ENCODE assay signal across 8 mouse cellular contexts in genomic region chr2:57122986-57123980, GRCm38 (mm10). TPM values are rescaled to one million over a fixed set of nuclear protein-coding genes. Genes with fewer than 3 reads are reported as not detected.
DNase-seq lines count a peak whose midpoint lies in the region; ATAC-seq and TF ChIP-seq lines count a peak whose summit lies in the region.

No protein-coding gene starts in this region.

- peak; percentile 53 to 57; a peak in 2 of 4 replicates for TF ChIP-seq POLR2A in MEL (IDR thresholded peaks at IDR 0.05; ENCODE audit: control insufficient read depth in 1 of 2, insufficient read depth in 1 of 2, low read depth in 1 of 2, low read length in 2 of 2, poor library complexity in 1 of 2)

- DNase-seq in MEL (ENCODE audit: low read depth, low spot score): peak; percentile 75
- peak; percentile 48 for DNase-seq in heart, postnatal 25 days (ENCODE audit: low spot score)
- peak; percentile 80 for DNase-seq in limb, embryonic 10.5 days (ENCODE audit: low spot score)
- peak; percentile 73 for DNase-seq in mesoderm, embryonic 11.5 days (ENCODE audit: low read depth, low spot score)
- no peak for DNase-seq in layer of hippocampus, postnatal 14 days (ENCODE audit: low spot score in 2 of 2)

- peaks cover 13% of the 10 kb centered on the region for H3K79me2 ChIP-seq in MEL (ENCODE audit: control insufficient read depth, insufficient read depth, low read length, poor library complexity)

- 1% methylated on average over 57 of the region's 67 CpGs for WGBS in forebrain, embryonic 12.5 days
- WGBS in limb, embryonic 10.5 days: under 1% methylated on average over 54 of the region's 67 CpGs
- WGBS in stomach, embryonic 15.5 days: under 1% methylated on average over 60 of the region's 67 CpGs

- peaks cover 0 to 17% of the 10 kb centered on the region in 2 experiments; a peak in 2 of 4 replicates for H3K36me3 ChIP-seq in MEL (ENCODE audit: control insufficient read depth in 1 of 2, insufficient read depth in 2 of 2, low read length in 2 of 2)
- no peaks in the 10 kb centered on the region for H3K36me3 ChIP-seq in forebrain, embryonic 12.5 days (replicated peaks)
- peaks cover 6% of the 10 kb centered on the region for H3K36me3 ChIP-seq in limb, embryonic 10.5 days
- H3K36me3 ChIP-seq in stomach, embryonic 15.5 days: no peaks in the 10 kb centered on the region

- H3K27me3 ChIP-seq in MEL (ENCODE audit: control insufficient read depth in 1 of 2, insufficient read depth in 2 of 2, low read length in 2 of 2): no peaks in the 10 kb centered on the region
- 0 out of 2 replicates have a peak, but pooled peaks cover 5% of the 10 kb centered on the region for H3K27me3 ChIP-seq in forebrain, embryonic 12.5 days
- H3K27me3 ChIP-seq in limb, embryonic 10.5 days (ENCODE audit: low read depth, poor library complexity, severe bottlenecking): no peaks in the 10 kb centered on the region
- H3K27me3 ChIP-seq in stomach, embryonic 15.5 days (replicated peaks): no peaks in the 10 kb centered on the region

- no peak for TF ChIP-seq EP300 in MEL (IDR thresholded peaks at IDR 0.05; ENCODE audit: low read depth in 1 of 2, low read length in 2 of 2)

- peak overlapping the region; percentile 85 for H3K4me2 ChIP-seq in forebrain, embryonic 12.5 days
- peak overlapping the region; percentile 75 for H3K4me2 ChIP-seq in stomach, embryonic 15.5 days

- peak overlapping the region; percentile 84 to 99 for H3K4me3 ChIP-seq in MEL (ENCODE audit: control insufficient read depth in 1 of 2, insufficient read depth in 1 of 2, low read depth in 2 of 2, low read length in 2 of 2)
- H3K4me3 ChIP-seq in brown adipose tissue, adult 24 weeks (ENCODE audit: insufficient read depth, low read depth, low read length): peak overlapping the region; percentile 99
- peak overlapping the region; percentile 81 for H3K4me3 ChIP-seq in forebrain, embryonic 12.5 days (replicated peaks)
- peak overlapping the region; percentile 97 for H3K4me3 ChIP-seq in limb, embryonic 10.5 days
- peak overlapping the region; percentile 88 for H3K4me3 ChIP-seq in stomach, embryonic 15.5 days (replicated peaks)

- intact Hi-C loops in heart, postnatal 25 days (cut with DNase I): loop anchor here (1.0 kb wide), 1 partner anchor 115 kb away; no protein-coding TSS in a partner anchor

- H3K27ac ChIP-seq in MEL (ENCODE audit: control insufficient read depth, low read depth, low read length): peak overlapping the region; percentile 89
- peak overlapping the region; percentile 86 for H3K27ac ChIP-seq in brown adipose tissue, adult 24 weeks (replicated peaks; ENCODE audit: low read depth, low read length)
- H3K27ac ChIP-seq in forebrain, embryonic 12.5 days: peak overlapping the region; percentile 74
- H3K27ac ChIP-seq in limb, embryonic 10.5 days: peak overlapping the region; percentile 100
- peak overlapping the region; percentile 92 for H3K27ac ChIP-seq in stomach, embryonic 15.5 days

- H3K9ac ChIP-seq in MEL (ENCODE audit: control insufficient read depth, low read depth, low read length, poor library complexity, severe bottlenecking): peak overlapping the region; percentile 85
- peak overlapping the region; percentile 94 for H3K9ac ChIP-seq in forebrain, embryonic 12.5 days
- peak overlapping the region; percentile 88 for H3K9ac ChIP-seq in stomach, embryonic 15.5 days

- TF ChIP-seq CTCF in MEL (IDR thresholded peaks at IDR 0.05 in 2 of 3, conservative IDR thresholded peaks at IDR 0.05 in 1 of 3; ENCODE audit: control insufficient read depth in 1 of 3, insufficient read depth in 1 of 3, low read depth in 2 of 3, low read length in 3 of 3, poor library complexity in 1 of 3, severe bottlenecking in 1 of 3): no peak

- TF ChIP-seq RAD21 in MEL (IDR thresholded peaks at IDR 0.05; ENCODE audit: low read depth, low read length): no peak

- no peaks in the 10 kb centered on the region for H3K9me3 ChIP-seq in MEL (replicated peaks; ENCODE audit: insufficient read depth, low read length)
- H3K9me3 ChIP-seq in forebrain, embryonic 12.5 days: no peaks in the 10 kb centered on the region
- no peaks in the 10 kb centered on the region for H3K9me3 ChIP-seq in limb, embryonic 10.5 days (replicated peaks)
- H3K9me3 ChIP-seq in stomach, embryonic 15.5 days: no peaks in the 10 kb centered on the region

- H3K4me1 ChIP-seq in MEL (ENCODE audit: control insufficient read depth in 1 of 2, insufficient read depth in 2 of 2, low read length in 2 of 2): peaks cover 7 to 16% of the 10 kb centered on the region in 2 experiments
- no peaks in the 10 kb centered on the region for H3K4me1 ChIP-seq in brown adipose tissue, adult 24 weeks (ENCODE audit: control insufficient read depth, insufficient read depth, insufficient read length, low read length)
- H3K4me1 ChIP-seq in forebrain, embryonic 12.5 days: peaks cover 12% of the 10 kb centered on the region
- H3K4me1 ChIP-seq in limb, embryonic 10.5 days: peaks cover 28% of the 10 kb centered on the region
- peaks cover 3% of the 10 kb centered on the region; the same call in 1 of the 2 replicates for H3K4me1 ChIP-seq in stomach, embryonic 15.5 days

- ATAC-seq in forebrain, embryonic 12.5 days (ENCODE audit: low FRiP score): peak; percentile 88
- peak; percentile 80 for ATAC-seq in stomach, embryonic 15.5 days (ENCODE audit: insufficient read depth, low FRiP score, low read depth)

TF ChIP-seq in MEL, 35 proteins besides CTCF, POLR2A, EP300 and RAD21:
- TF ChIP-seq GABPA (IDR thresholded peaks at IDR 0.05; ENCODE audit: low read depth, low read length) (no peak), SIN3A (IDR thresholded peaks at IDR 0.05; ENCODE audit: low read length) (peak; percentile 62; the same call in 1 of the 2 replicates), MYC (IDR thresholded peaks at IDR 0.05; ENCODE audit: low read depth, low read length) (peak; percentile 95), TBP (IDR thresholded peaks at IDR 0.05; ENCODE audit: low read depth, low read length) (0 out of 2 replicates have a peak, but pooled peaks have one; percentile 56), MXI1 (IDR thresholded peaks at IDR 0.05; ENCODE audit: low read depth, low read length) (peak; percentile 92), NELFE (IDR thresholded peaks at IDR 0.05; ENCODE audit: low read depth, low read length) (no peak), MAX (IDR thresholded peaks at IDR 0.05; ENCODE audit: low read length) (peak; percentile 90), BHLHE40 (IDR thresholded peaks at IDR 0.05; ENCODE audit: borderline replicate concordance, low read depth, low read length) (peak; percentile 48; the same call in 1 of the 2 replicates), UBTF (IDR thresholded peaks at IDR 0.05; ENCODE audit: borderline replicate concordance, insufficient read depth, low read depth, low read length) (0 out of 2 replicates have a peak, but pooled peaks have one; percentile 81)

RNA-seq across cellular contexts. Expression of gene Nr4a2, which starts 0.5 kb away (rescaled TPM):
- 0.36 and 2.0 TPM in 2 replicates for total RNA-seq in MEL (2012; rRNA removed)
- polyA plus RNA-seq in MEL (2012; ENCODE audit: insufficient read depth in 1 of 2, insufficient read length in 2 of 2, low read depth in 1 of 2, low replicate concordance in 2 of 2, missing spikeins in 1 of 2): 1 to 10 TPM in 1 of 2 experiments, not detected in 1; 2.0 TPM
- 6.0 and 10.7 TPM in 2 replicates for polyA plus RNA-seq in brown adipose tissue, adult 24 weeks (2012; ENCODE audit: insufficient read depth, insufficient read length, missing spikeins)
- 18.1 and 18.7 TPM in 2 replicates for polyA plus RNA-seq in forebrain, embryonic 12.5 days (2016; fragmentation: Nextera tagmentation; extraction: Ambion mirVana)
- total RNA-seq in heart, postnatal 25 days (2021): 1 to 10 TPM; 1.3 to 1.8 TPM
- polyA plus RNA-seq in limb, embryonic 10.5 days (2016; fragmentation: Nextera tagmentation; extraction: Ambion mirVana): 5.8 and 8.7 TPM in 2 replicates
- 7.0 and 7.3 TPM in 2 replicates for polyA plus RNA-seq in stomach, embryonic 15.5 days (2015; fragmentation: Nextera tagmentation; extraction: Ambion mirVana)
- total RNA-seq in layer of hippocampus, postnatal 14 days (2021): 10 to 100 TPM; 29.7 to 41.7 TPM

Comparison
In these comparisons a context has a peak if more than half of its experiments do, and no peak if none do; other contexts are left out.
1. DNase-seq: peak in MEL (single experiment), heart, postnatal 25 days (single experiment), limb, embryonic 10.5 days (single experiment) and mesoderm, embryonic 11.5 days (single experiment); none in layer of hippocampus, postnatal 14 days (0 of 2).
2. Peak in every context shown above with its lines, with median percentiles within 50 percentile points of each other: H3K27ac ChIP-seq, H3K4me3 ChIP-seq and H3K9ac ChIP-seq.